Comparison of ENCODE assay signal across 8 mouse cellular contexts in the genomic region with DNA sequence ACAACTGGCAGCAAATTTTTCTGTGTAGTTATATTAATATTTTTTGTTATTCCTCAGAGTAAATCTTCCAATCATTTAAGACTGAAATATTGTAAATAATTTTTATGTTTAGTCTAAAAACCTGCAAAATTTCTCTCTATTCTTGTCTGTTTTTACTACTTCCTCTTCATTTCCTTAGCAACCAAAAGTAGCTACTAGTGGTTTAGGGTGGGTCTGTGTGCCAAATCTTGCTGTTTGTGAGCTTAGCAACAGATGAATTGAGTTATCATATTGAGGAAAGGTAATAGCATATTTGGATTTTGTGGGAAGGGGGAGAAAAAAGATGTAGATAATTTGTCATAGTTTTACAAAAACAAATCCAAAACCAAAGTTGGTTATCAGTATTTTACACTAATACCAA. TPM values are rescaled to one million over a fixed set of nuclear protein-coding genes. Genes with fewer than 3 reads are reported as not detected.
DNase-seq lines count a peak whose midpoint lies in the region; ATAC-seq and TF ChIP-seq lines count a peak whose summit lies in the region.

No protein-coding gene starts in this region.

- ATAC-seq in liver, postnatal 0 days: no peak
- ATAC-seq in liver, embryonic 12.5 days: no peak
- ATAC-seq in embryonic facial prominence, embryonic 15.5 days (ENCODE audit: insufficient number of reproducible peaks, low FRiP score, low TSS enrichment, low read depth): no peak
- no peak for ATAC-seq in midbrain, embryonic 13.5 days

- H3K9me3 ChIP-seq in liver, postnatal 0 days (ENCODE audit: low read length): no peaks in the 10 kb centered on the region
- H3K9me3 ChIP-seq in liver, embryonic 12.5 days (replicated peaks): no peaks in the 10 kb centered on the region
- H3K9me3 ChIP-seq in embryonic facial prominence, embryonic 15.5 days (replicated peaks): no peaks in the 10 kb centered on the region
- H3K9me3 ChIP-seq in midbrain, embryonic 13.5 days: no peaks in the 10 kb centered on the region

- H3K4me3 ChIP-seq in liver, postnatal 0 days (ENCODE audit: low read depth, low read length): no peak overlapping the region
- H3K4me3 ChIP-seq in liver, embryonic 12.5 days: no peak overlapping the region
- H3K4me3 ChIP-seq in embryonic facial prominence, embryonic 15.5 days (replicated peaks): no peak overlapping the region
- peak overlapping the region; percentile 43; the same call in 1 of the 2 replicates for H3K4me3 ChIP-seq in midbrain, embryonic 13.5 days (replicated peaks)

- no peak overlapping the region for H3K9ac ChIP-seq in liver, postnatal 0 days (replicated peaks)
- H3K9ac ChIP-seq in liver, embryonic 12.5 days: no peak overlapping the region
- no peak overlapping the region for H3K9ac ChIP-seq in embryonic facial prominence, embryonic 15.5 days
- no peak overlapping the region for H3K9ac ChIP-seq in midbrain, embryonic 13.5 days (replicated peaks)

- no peak for TF ChIP-seq CTCF in liver, postnatal 0 days (IDR thresholded peaks at IDR 0.05; ENCODE audit: low read depth)

- peak overlapping the region; percentile 85 for H3K4me2 ChIP-seq in liver, postnatal 0 days (ENCODE audit: low read depth, low read length)
- H3K4me2 ChIP-seq in liver, embryonic 12.5 days: no peak overlapping the region
- 0 out of 2 replicates have a peak overlapping the region, but pooled peaks have one; percentile 59 for H3K4me2 ChIP-seq in embryonic facial prominence, embryonic 15.5 days (replicated peaks)
- H3K4me2 ChIP-seq in midbrain, embryonic 13.5 days (replicated peaks): 0 out of 2 replicates have a peak overlapping the region, but pooled peaks have one; percentile 26

- H3K27me3 ChIP-seq in liver, postnatal 0 days (ENCODE audit: insufficient read depth, low read length): no peaks in the 10 kb centered on the region
- H3K27me3 ChIP-seq in liver, embryonic 12.5 days (replicated peaks): no peaks in the 10 kb centered on the region
- no peaks in the 10 kb centered on the region for H3K27me3 ChIP-seq in embryonic facial prominence, embryonic 15.5 days
- H3K27me3 ChIP-seq in midbrain, embryonic 13.5 days: no peaks in the 10 kb centered on the region

- DNase-seq in embryo, embryonic 10.5 days (ENCODE audit: low spot score): peak; percentile 8
- DNase-seq in embryo, embryonic 11 days: no peak
- no peak for DNase-seq in liver, postnatal 0 days
- DNase-seq in ovary, postnatal 10 days (ENCODE audit: low spot score): no peak
- no peak for DNase-seq in thymus, postnatal 36 days

- no peaks in the 10 kb centered on the region; the same call in 1 of the 2 replicates for H3K4me1 ChIP-seq in liver, postnatal 0 days (ENCODE audit: insufficient read depth)
- peaks cover 25% of the 10 kb centered on the region for H3K4me1 ChIP-seq in liver, embryonic 12.5 days
- H3K4me1 ChIP-seq in embryonic facial prominence, embryonic 15.5 days: peaks cover 11% of the 10 kb centered on the region; the same call in 1 of the 2 replicates
- peaks cover 31% of the 10 kb centered on the region for H3K4me1 ChIP-seq in midbrain, embryonic 13.5 days (replicated peaks)

- H3K27ac ChIP-seq in liver, postnatal 0 days (ENCODE audit: low read depth): 0 out of 2 replicates have a peak overlapping the region, but pooled peaks have one; percentile 16
- H3K27ac ChIP-seq in liver, embryonic 12.5 days: no peak overlapping the region
- H3K27ac ChIP-seq in embryonic facial prominence, embryonic 15.5 days (replicated peaks): no peak overlapping the region
- no peak overlapping the region for H3K27ac ChIP-seq in midbrain, embryonic 13.5 days

- TF ChIP-seq EP300 in liver, postnatal 0 days (IDR thresholded peaks at IDR 0.05; ENCODE audit: low read depth): no peak

- no peaks in the 10 kb centered on the region for H3K36me3 ChIP-seq in liver, postnatal 0 days (replicated peaks; ENCODE audit: insufficient read depth, low read length)
- H3K36me3 ChIP-seq in liver, embryonic 12.5 days: no peaks in the 10 kb centered on the region
- no peaks in the 10 kb centered on the region for H3K36me3 ChIP-seq in embryonic facial prominence, embryonic 15.5 days
- no peaks in the 10 kb centered on the region for H3K36me3 ChIP-seq in midbrain, embryonic 13.5 days

RNA-seq across cellular contexts. Expression of gene Adamts6, which starts 1.5 kb away (rescaled TPM):
- 0.27 and 0.32 TPM in 2 replicates for polyA plus RNA-seq in liver, postnatal 0 days (2015; fragmentation: Nextera tagmentation; extraction: Ambion mirVana)
- 0.25 and 0.31 TPM in 2 replicates for polyA plus RNA-seq in liver, embryonic 12.5 days (2016; fragmentation: Nextera tagmentation; extraction: Ambion mirVana)
- 1.9 and 2.4 TPM in 2 replicates for polyA plus RNA-seq in embryonic facial prominence, embryonic 15.5 days (2015; fragmentation: Nextera tagmentation; extraction: Ambion mirVana)
- polyA plus RNA-seq in midbrain, embryonic 13.5 days (2015; fragmentation: Nextera tagmentation; extraction: Ambion mirVana): 1.9 TPM in 2 replicates
